Mouse (Mus musculus) heart, embryonic 13.5 days (tissue): ENCODE results near the gene Pknox2. TPM values are rescaled to one million over a fixed set of nuclear protein-coding genes. Genes with fewer than 3 reads are reported as not detected.

Source experiments
- ATAC-seq: fragments of 200-750 bp; cut with Nextera tagmentation; 2 replicates; pipeline ENCODE4 v1.8.0; 2017; ENCODE audit warnings: moderate TSS enrichment; ENCODE audit not compliant: insufficient number of reproducible peaks, low FRiP score, low TSS enrichment; ENCODE audit errors: extremely low read depth
- H3K27ac ChIP-seq: fragments of 300-500 bp; sonication (generic); replicated peaks from 2 replicates; pipeline ENCODE4 v1.5.1; 2015; ENCODE audit warnings: moderate library complexity, mild to moderate bottlenecking, inconsistent platforms
- H3K27me3 ChIP-seq: fragments of 300-500 bp; sonication (generic); replicated peaks from 2 replicates; pipeline ENCODE4 v1.6.1; 2015; ENCODE audit warnings: mild to moderate bottlenecking, inconsistent platforms
- H3K36me3 ChIP-seq: fragments of 300-500 bp; sonication (generic); 2 replicates; pipeline ENCODE4 v1.6.1; 2015; ENCODE audit warnings: mild to moderate bottlenecking, inconsistent platforms
- H3K4me1 ChIP-seq: fragments of 300-500 bp; sonication (generic); 2 replicates; pipeline ENCODE4 v1.6.1; 2015; ENCODE audit warnings: inconsistent platforms
- H3K4me2 ChIP-seq: fragments of 300-500 bp; sonication (generic); 2 replicates; pipeline ENCODE4 v1.6.1; 2015; ENCODE audit warnings: inconsistent platforms, mild to moderate bottlenecking, moderate library complexity
- H3K4me3 ChIP-seq: fragments of 300-500 bp; sonication (generic); 2 replicates; pipeline ENCODE4 v1.5.1; 2015; ENCODE audit warnings: moderate library complexity, mild to moderate bottlenecking, inconsistent platforms
- H3K9ac ChIP-seq: fragments of 300-500 bp; sonication (generic); 2 replicates; pipeline ENCODE4 v1.6.1; 2015; ENCODE audit warnings: inconsistent platforms, mild to moderate bottlenecking, moderate library complexity
- H3K9me3 ChIP-seq: fragments of 300-500 bp; sonication (generic); 2 replicates; pipeline ENCODE4 v1.6.1; 2016; ENCODE audit warnings: inconsistent platforms
- WGBS: fragments of 180-500 bp; shearing (Covaris S2); methylation state at CpG from one replicate; pipeline ENCODE4 v1.1.7; 2015; ENCODE audit warnings: mixed read lengths; 5-methylcytosine and 5-hydroxymethylcytosine counted together
- polyA plus RNA-seq: library from polyadenylated mRNA; unstranded; fragments of >200 nt; fragmentation: Nextera tagmentation; extraction: Ambion mirVana; gene quantifications from 2 replicates; pipeline ENCODE4 v1.2.1, GENCODE M21; 2015

Pknox2 gene
- polyA plus RNA-seq, 1 experiment from 2014 or later = 5.7 TPM

GRCm38 (mm10) chr9:36846346-36846745 is 300.9 kb downstream of the Pknox2 start:
- no peaks in the 10 kb centered on the region for H3K36me3 ChIP-seq
- H3K4me2 ChIP-seq = no peak overlapping the region
- no peaks in the 10 kb centered on the region for H3K9me3 ChIP-seq
- H3K27ac ChIP-seq = no peak overlapping the region
- ATAC-seq = no peak
- H3K27me3 ChIP-seq = no peaks in the 10 kb centered on the region
- WGBS = 46% methylated on average over 4 of the region's 4 CpGs
- H3K9ac ChIP-seq = no peak overlapping the region
- no peaks in the 10 kb centered on the region for H3K4me1 ChIP-seq
- no peak overlapping the region for H3K4me3 ChIP-seq

Other genes starting within 250 kb of the Pknox2 start
- gene Tmem218, start 60.8 kb upstream of the Pknox2 start, polyA plus RNA-seq = 7.5 and 8.7 TPM in 2 replicates
- 1.3 and 1.4 TPM in 2 replicates for gene Slc37a2, start 108.3 kb upstream of the Pknox2 start, polyA plus RNA-seq
- 3.6 and 4.7 TPM in 2 replicates for gene Ccdc15, start 201.0 kb upstream of the Pknox2 start, polyA plus RNA-seq
- gene Hepacam, start 219.9 kb upstream of the Pknox2 start, polyA plus RNA-seq = 0.07 TPM in 1 of 2 replicates, not detected in the other